Mouse (Mus musculus) brain, adult 10 weeks (tissue): ENCODE measurements around the gene Stau1. TPM values are rescaled to one million over a fixed set of nuclear protein-coding genes. Genes with fewer than 3 reads are reported as not detected.

ENCODE experiments used
- polyA plus RNA-seq: library from polyadenylated mRNA; stranded (reverse); fragments of 350-450 nt; fragmentation: Illumina TruSeq; extraction: RNeasy Lipid Tissue Mini Kit (QIAGEN cat#74804); gene quantifications from one replicate; pipeline ENCODE4 v1.2.3, GENCODE M21; 2015; ENCODE audit warnings: low read depth, low replicate concordance

Stau1 gene
- 56.7 TPM for polyA plus RNA-seq

GRCm38 (mm10) chr2:166995796-166996532, at the start of gene Stau1:
Gene Stau1, minus strand, starts transcription at chr2:166996299.

DNA sequence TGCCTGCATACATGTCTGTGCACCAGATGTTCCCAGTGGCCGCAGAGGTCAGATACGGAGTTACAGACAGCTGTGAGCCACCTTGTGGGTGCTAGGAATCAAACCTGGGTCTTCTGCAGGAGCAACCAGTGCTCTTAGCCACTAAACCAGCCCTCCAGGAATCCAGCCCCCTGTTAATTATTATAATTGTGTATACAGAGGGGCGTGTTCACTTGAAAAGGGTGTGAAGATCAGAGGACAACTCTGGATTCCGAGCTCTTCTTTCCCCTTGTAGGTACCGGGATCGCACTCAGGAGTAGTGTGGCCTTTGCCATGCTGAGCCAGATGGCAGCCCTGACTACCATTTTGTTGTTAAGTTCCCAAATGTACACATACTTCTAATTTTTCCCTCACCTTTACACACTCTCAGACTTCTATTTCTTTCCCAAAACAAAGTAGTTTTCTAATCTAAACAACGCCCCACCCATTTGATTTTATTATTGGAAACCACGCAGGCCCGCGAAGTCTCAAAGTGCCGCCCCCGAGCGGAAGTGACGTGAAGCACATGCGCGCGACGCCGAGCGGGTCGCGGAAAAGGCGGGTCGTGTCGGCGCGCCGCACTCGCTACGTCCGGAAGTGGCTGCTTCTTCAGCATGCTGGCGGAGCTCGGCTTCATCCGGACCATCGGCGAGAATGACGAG, 18.7 kb upstream of the Stau1 start, which contains the start of gene Ddx27:
Gene Ddx27 (plus strand): TSS at position 492 of the 680 bp plus-strand sequence.

DNA sequence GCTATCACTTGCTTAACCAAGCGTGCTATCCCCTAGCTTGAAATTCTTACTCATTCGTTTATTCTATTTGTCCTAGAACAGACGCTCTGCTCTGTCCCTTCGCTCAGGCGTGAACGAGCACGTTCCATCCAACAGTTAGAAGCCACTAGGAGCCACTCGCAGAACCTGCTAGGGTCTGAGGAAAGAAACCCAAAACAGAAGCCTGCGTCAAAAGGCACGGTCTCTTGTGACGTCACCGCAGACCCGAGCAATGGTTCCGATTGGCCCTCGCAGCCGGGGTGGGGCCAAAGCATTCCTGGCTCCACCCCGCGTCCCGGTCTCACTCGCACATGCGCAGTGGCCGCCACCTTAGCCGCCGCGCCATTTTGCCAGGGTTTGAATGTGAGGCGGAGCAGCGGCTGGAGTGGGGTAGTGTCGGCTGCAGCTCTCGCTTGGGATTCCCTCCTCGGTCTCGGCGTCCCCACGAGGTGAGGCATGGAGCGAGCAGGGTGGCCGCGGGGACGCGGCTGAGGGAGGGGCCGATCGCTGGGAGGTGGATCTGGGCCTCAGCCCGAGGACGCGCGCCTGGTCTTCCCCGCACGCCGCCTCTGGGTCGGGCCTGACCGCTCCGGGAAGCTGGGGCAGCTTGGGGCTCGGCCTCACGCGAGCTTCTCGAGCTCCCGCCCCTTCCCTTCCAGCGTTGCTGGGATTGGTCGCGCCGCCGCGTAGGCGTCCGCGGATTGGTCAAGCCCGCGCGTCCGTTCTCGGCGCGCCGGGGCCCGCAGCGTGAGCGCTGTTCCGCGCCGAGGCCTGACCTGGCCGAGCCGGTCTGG, 90.2 kb downstream of the Stau1 start, which contains the start of gene Cse1l:
Gene Cse1l (plus strand): TSS at position 330 of the 812 bp plus-strand sequence.

Other genes with a start within 250 kb of the Stau1 start
- 5.0 TPM for gene Trp53rkb, start 203.8 kb downstream of the Stau1 start, polyA plus RNA-seq
- gene Arfgef2, start 190.7 kb downstream of the Stau1 start, polyA plus RNA-seq = 27.7 TPM
- 65.0 TPM for gene Cse1l, start 90.3 kb downstream of the Stau1 start, polyA plus RNA-seq
- gene Ddx27, start 18.9 kb upstream of the Stau1 start, polyA plus RNA-seq = 24.2 TPM
- gene Znfx1, start 66.7 kb upstream of the Stau1 start, polyA plus RNA-seq = 37.4 TPM
- gene Kcnb1, start 193.9 kb upstream of the Stau1 start, polyA plus RNA-seq = 70.6 TPM
- 1.8 TPM for gene Ptgis, start 244.3 kb upstream of the Stau1 start, polyA plus RNA-seq